Mouse (Mus musculus) forebrain, embryonic 14.5 days (tissue): ENCODE measurements around the gene Med22. TPM values are rescaled to one million over a fixed set of nuclear protein-coding genes. Genes with fewer than 3 reads are reported as not detected.

Experiments
- ATAC-seq: fragments of 200-750 bp; cut with Nextera tagmentation; 2 replicates; pipeline ENCODE4 v1.8.0; 2017; ENCODE audit warnings: mild to moderate bottlenecking, moderate library complexity
- DNase-seq: peaks from one replicate; pipeline ENCODE4 v3.0.0-alpha.2; 2015; ENCODE audit warnings: low spot score
- H3K27ac ChIP-seq: fragments of 300-500 bp; sonication (generic); 2 replicates; pipeline ENCODE4 v1.5.1; 2014; ENCODE audit warnings: low read depth, mild to moderate bottlenecking, control low read depth, low read length, moderate library complexity
- H3K27me3 ChIP-seq: fragments of 300-500 bp; sonication (generic); replicated peaks from 2 replicates; pipeline ENCODE4 v1.6.1; 2014; ENCODE audit warnings: low read length, control low read depth, mixed read lengths; ENCODE audit not compliant: control insufficient read depth, insufficient read depth
- H3K36me3 ChIP-seq: fragments of 300-500 bp; sonication (generic); 2 replicates; pipeline ENCODE4 v1.6.1; 2014; ENCODE audit warnings: low read length, control low read depth; ENCODE audit not compliant: control insufficient read depth, insufficient read depth
- H3K4me1 ChIP-seq: fragments of 300-500 bp; sonication (generic); 2 replicates; pipeline ENCODE4 v1.6.1; 2014; ENCODE audit warnings: antibody characterized with exemption, low read length, control low read depth; ENCODE audit not compliant: control insufficient read depth, insufficient read depth
- H3K4me2 ChIP-seq: fragments of 300-500 bp; sonication (generic); 2 replicates; pipeline ENCODE4 v1.6.1; 2014; ENCODE audit warnings: mild to moderate bottlenecking, control low read depth, low read length
- H3K4me3 ChIP-seq: fragments of 300-500 bp; sonication (generic); 2 replicates; pipeline ENCODE4 v1.5.1; 2014; ENCODE audit warnings: low read depth, low read length, control low read depth
- H3K9ac ChIP-seq: fragments of 300-500 bp; sonication (generic); 2 replicates; pipeline ENCODE4 v1.6.1; 2014; ENCODE audit warnings: mild to moderate bottlenecking, low read length, control low read depth, moderate library complexity
- H3K9me3 ChIP-seq: fragments of 300-500 bp; sonication (generic); replicated peaks from 2 replicates; pipeline ENCODE4 v1.6.1; 2016; ENCODE audit warnings: low read length, control low read depth, mixed read lengths; ENCODE audit not compliant: control insufficient read depth
- WGBS: fragments of 180-500 bp; shearing (Covaris S2); extraction: QIAGEN DNeasy Blood & Tissue Kit; methylation state at CpG from one replicate; pipeline ENCODE4 v1.1.7; 2014; 5-methylcytosine and 5-hydroxymethylcytosine counted together
- polyA plus RNA-seq: library from polyadenylated mRNA; unstranded; fragments of >200 nt; fragmentation: Nextera tagmentation; extraction: Ambion mirVana; gene quantifications from 2 replicates; pipeline ENCODE4 v1.2.1, GENCODE M21; 2014

Med22 gene
- polyA plus RNA-seq, 1 experiment from 2014 or later, result 159 TPM

DNA sequence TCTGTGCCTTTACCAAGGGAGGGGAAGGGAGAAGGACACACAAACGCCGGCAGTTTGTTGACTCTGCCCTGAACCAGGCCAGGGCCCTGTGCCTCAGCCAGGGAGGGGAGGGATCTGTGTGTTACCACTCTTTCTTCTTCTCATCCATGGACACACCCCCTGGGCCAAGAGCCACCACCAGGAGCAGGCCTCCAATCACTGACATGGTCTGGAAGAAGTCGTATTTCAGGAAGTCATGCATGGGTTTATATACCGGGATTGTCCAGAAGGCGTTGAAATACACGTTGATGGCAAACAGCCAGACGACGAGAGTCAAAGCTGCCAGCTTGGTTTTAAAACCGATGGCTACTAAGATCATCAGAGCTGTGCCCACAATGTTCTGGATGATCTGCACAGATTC is 11.3 kb upstream of the Med22 start:
- WGBS, result 84% methylated on average over 9 of the region's 9 CpGs

DNA sequence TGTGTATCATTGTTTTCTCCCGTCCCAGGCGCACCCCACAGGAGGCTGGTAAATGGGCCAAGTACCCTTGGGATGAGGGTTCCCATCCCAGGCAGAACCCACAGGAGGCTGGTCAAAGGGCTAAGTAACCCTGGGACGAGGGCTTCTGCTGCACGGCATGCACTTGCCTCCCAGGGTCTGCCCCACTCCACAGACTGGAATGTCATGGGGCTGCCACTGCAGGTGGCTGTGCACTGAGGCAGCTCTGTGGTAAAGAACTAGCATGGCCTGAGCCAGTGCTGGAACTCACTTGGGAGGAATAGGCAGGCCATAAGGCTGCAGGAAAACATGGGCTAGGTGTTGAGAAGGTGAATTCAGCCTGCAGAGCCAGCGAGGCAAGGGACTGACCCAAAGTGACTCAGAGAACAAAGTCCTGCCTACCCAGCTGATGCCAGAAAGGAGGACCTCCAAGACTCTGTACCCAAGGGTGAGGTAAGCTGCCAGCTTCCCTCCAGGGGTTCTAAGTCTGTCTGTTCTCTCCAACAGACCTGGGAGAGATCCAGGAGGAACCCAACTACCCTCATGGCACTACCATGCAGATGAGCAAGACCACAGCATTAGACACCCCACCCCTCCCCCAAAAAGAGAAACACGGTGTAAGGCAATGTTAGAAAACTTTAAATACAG is 9.8 kb upstream of the Med22 start:
- DNase-seq, result no peak
- no peak overlapping the region for H3K4me2 ChIP-seq
- H3K9ac ChIP-seq, result no peak overlapping the region
- peaks cover 78% of the 10 kb centered on the region for H3K36me3 ChIP-seq
- H3K4me1 ChIP-seq, result peaks cover 19% of the 10 kb centered on the region
- H3K27me3 ChIP-seq, result no peaks in the 10 kb centered on the region
- WGBS, result 86% methylated on average over 6 of the region's 6 CpGs
- H3K9me3 ChIP-seq, result no peaks in the 10 kb centered on the region
- ATAC-seq, result no peak
- H3K4me3 ChIP-seq, result no peak overlapping the region
- no peak overlapping the region for H3K27ac ChIP-seq

More for the DNA sequence above, 11.3 kb upstream of the Med22 start:
- DNase-seq (no peak), ATAC-seq (no peak)
- H3K4me3 ChIP-seq, result no peak overlapping the region
- H3K27me3 ChIP-seq, result no peaks in the 10 kb centered on the region
- no peak overlapping the region for H3K27ac ChIP-seq
- no peak overlapping the region for H3K4me2 ChIP-seq
- H3K9ac ChIP-seq, result no peak overlapping the region
- H3K9me3 ChIP-seq, result no peaks in the 10 kb centered on the region
- H3K4me1 ChIP-seq, result peaks cover 12% of the 10 kb centered on the region
- H3K36me3 ChIP-seq, result peaks cover 92% of the 10 kb centered on the region

- no peaks in the 10 kb centered on the region for H3K9me3 ChIP-seq
- DNase-seq (no peak), ATAC-seq (no peak)
- H3K4me2 ChIP-seq, result no peak overlapping the region
- peaks cover 21% of the 10 kb centered on the region for H3K4me1 ChIP-seq
- peaks cover 74% of the 10 kb centered on the region for H3K36me3 ChIP-seq
- WGBS, result 86% methylated on average over 3 of the region's 3 CpGs
- no peak overlapping the region for H3K27ac ChIP-seq
- no peak overlapping the region for H3K4me3 ChIP-seq
- no peak overlapping the region for H3K9ac ChIP-seq
- H3K27me3 ChIP-seq, result no peaks in the 10 kb centered on the region
Measured at GRCm38 (mm10) chr2:26919684-26920083, 9.2 kb upstream of the Med22 start.

- H3K27ac ChIP-seq, result no peak overlapping the region
- peaks cover 25% of the 10 kb centered on the region for H3K4me1 ChIP-seq
- peak overlapping the region; percentile 83 for H3K9ac ChIP-seq
- H3K4me3 ChIP-seq, result peak overlapping the region; percentile 67
- H3K9me3 ChIP-seq, result no peaks in the 10 kb centered on the region
- 4% methylated on average over 13 of the region's 13 CpGs for WGBS
- H3K27me3 ChIP-seq, result no peaks in the 10 kb centered on the region
- peaks cover 75% of the 10 kb centered on the region for H3K36me3 ChIP-seq
- ATAC-seq (no peak), DNase-seq (no peak)
- peak overlapping the region; percentile 99 for H3K4me2 ChIP-seq
Measured at GRCm38 (mm10) chr2:26916738-26917137, 6.3 kb upstream of the Med22 start.

DNA sequence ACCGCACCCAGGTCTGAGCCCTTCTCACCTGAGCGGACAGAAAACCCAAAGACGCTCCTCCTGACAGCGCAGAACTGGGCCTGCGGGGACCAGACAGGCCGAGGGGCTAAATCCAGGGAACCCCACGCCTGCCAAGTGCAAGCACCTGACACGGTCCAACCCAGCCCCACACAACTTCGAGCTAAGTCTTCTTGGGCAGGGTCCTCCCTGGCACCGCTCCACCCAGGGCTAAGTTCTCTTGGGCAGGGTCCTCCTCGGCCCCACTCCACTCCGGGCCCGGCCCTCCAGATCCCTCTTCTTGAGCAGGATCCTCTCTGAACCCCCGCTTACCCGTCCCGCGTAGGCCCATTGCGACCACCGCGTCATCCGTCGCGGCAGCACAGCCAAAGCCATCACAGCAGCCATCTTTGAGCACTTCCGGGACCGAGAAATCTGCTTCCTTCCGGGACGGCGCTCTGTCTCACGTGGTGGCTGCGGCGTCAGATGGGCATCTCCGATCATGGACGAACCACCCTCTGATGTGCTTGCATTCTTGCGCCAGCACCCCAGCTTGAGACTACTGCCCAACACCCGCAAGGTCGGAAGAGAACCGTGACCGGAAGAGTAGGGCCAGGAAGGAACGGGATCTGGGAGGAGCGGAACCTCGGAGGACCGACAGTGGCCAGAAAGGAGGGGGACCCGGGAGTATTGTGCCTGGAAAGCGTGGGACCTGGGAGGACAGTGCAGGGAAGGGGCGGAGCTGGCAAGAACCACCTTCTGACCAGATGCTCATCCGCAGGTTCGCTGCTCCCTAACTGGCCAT is 5.7 kb upstream of the Med22 start, which contains the start of the genes Surf2 and Surf1:
Surf2 (plus strand) TSS at position 441 of the 802 bp plus-strand sequence.
Surf1 (minus strand) TSS at position 604 of the 802 bp plus-strand sequence.
- peaks cover 28% of the 10 kb centered on the region for H3K4me1 ChIP-seq
- H3K4me2 ChIP-seq, result peak within 1 kb of the TSS; percentile 99
- peak within 1 kb of the TSS; percentile 67; the same call in 1 of the 2 replicates for H3K27ac ChIP-seq
- WGBS, result 3% methylated on average over 47 of the region's 47 CpGs
- H3K27me3 ChIP-seq, result no peaks in the 10 kb centered on the region
- peaks cover 74% of the 10 kb centered on the region for H3K36me3 ChIP-seq
- H3K9me3 ChIP-seq, result no peaks in the 10 kb centered on the region
- peak; percentile 83 for ATAC-seq
- DNase-seq, result peak; percentile 88
- peak within 1 kb of the TSS; percentile 83 for H3K9ac ChIP-seq
- H3K4me3 ChIP-seq, result peak within 1 kb of the TSS; percentile 67

GRCm38 (mm10) chr2:26914148-26914941 is 3.9 kb upstream of the Med22 start:
- Histone ChIP-seq H3K27ac (no peak overlapping the region), H3K36me3 (peaks cover 56% of the 10 kb centered on the region), H3K9me3 (no peaks in the 10 kb centered on the region), H3K27me3 (no peaks in the 10 kb centered on the region), H3K4me2 (no peak overlapping the region), H3K4me3 (no peak overlapping the region), H3K4me1 (peaks cover 28% of the 10 kb centered on the region), H3K9ac (no peak overlapping the region)
- ATAC-seq (no peak), DNase-seq (no peak)
- WGBS, result 64% methylated on average over 8 of the region's 8 CpGs

- Histone ChIP-seq H3K4me2 (no peak overlapping the region), H3K36me3 (peaks cover 48% of the 10 kb centered on the region), H3K4me1 (peaks cover 36% of the 10 kb centered on the region), H3K4me3 (no peak overlapping the region), H3K9ac (no peak overlapping the region), H3K9me3 (no peaks in the 10 kb centered on the region), H3K27ac (no peak overlapping the region), H3K27me3 (no peaks in the 10 kb centered on the region)
- no peak for DNase-seq
- ATAC-seq, result no peak
- WGBS, result 84% methylated on average over 17 of the region's 17 CpGs
Measured at GRCm38 (mm10) chr2:26913416-26914147, 3.1 kb upstream of the Med22 start.

GRCm38 (mm10) chr2:26912253-26912770 is 1.8 kb upstream of the Med22 start:
- DNase-seq, result no peak
- H3K27me3 ChIP-seq, result no peaks in the 10 kb centered on the region
- no peak overlapping the region for H3K27ac ChIP-seq
- H3K36me3 ChIP-seq, result peaks cover 49% of the 10 kb centered on the region
- peak overlapping the region; percentile 75 for H3K4me3 ChIP-seq
- H3K4me1 ChIP-seq, result peaks cover 30% of the 10 kb centered on the region
- peak overlapping the region; percentile 99 for H3K4me2 ChIP-seq
- WGBS, result 65% methylated on average over 5 of the region's 5 CpGs
- peak overlapping the region; percentile 86 for H3K9ac ChIP-seq
- ATAC-seq, result no peak
- H3K9me3 ChIP-seq, result no peaks in the 10 kb centered on the region
